Mouse (Mus musculus) gastrocnemius, postnatal 25 days (tissue): ENCODE measurements around the gene Arhgap21. TPM values are rescaled to one million over a fixed set of nuclear protein-coding genes. Genes with fewer than 3 reads are reported as not detected.

ENCODE experiments used
- DNase-seq: peaks from one replicate; pipeline ENCODE4 v3.0.0; 2022
- total RNA-seq, 2 experiments: library from RNA; stranded (reverse); gene quantifications; 1 replicate in 1 of 2; 2 replicates in 1 of 2; pipeline ENCODE4 v1.2.3; 2021

Gene Arhgap21
- total RNA-seq, 2 experiments from 2014 or later, result 24.1 to 30.2 TPM

DNA sequence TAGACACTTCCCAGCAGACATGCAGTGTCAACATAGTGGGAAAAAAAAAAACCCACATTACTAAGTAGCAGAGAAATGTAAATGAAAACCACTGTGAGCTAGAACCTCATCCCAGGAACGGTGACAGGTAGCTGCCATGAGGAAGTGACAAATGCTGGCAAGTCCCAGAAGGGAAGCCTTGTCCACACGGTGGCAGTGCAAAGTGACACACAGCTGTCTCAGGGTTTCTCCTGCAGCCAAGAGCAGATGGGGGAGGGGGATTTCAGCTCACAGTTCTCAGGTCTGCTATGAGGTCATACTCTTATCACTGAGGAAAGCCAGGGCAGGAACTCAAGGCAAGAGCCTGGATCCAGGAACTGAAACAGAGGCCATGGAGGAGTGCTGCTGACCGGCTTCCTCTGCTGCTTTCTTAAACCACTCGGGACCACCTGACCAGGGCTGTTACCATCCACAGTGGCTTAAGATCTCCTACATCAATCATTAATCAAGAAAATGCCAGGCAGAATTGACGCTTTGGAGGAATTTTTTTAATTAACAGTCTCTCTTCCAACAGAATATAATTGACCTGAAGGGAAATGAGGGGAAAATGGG lies 74.5 kb downstream of the Arhgap21 start:
- DNase-seq, result no peak

DNA sequence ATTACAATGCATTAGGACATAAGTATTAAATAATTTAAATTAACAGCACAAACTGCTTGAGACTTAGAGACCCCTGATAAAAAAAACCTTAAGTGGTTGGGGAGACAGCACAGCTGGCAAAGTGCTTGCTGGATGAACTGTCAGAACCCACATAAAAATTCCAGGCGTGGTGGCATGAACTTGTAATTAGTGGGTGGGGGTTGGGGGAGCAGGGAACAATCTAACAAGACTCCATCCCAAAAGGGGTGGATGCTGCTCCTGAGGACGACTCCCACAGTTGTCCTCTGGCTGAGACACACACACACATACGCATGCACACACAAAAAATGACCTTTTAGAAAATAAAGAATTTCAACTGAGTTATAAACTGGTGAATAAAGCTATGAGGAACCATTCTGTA lies 79.9 kb downstream of the Arhgap21 start:
- DNase-seq, result no peak

DNA sequence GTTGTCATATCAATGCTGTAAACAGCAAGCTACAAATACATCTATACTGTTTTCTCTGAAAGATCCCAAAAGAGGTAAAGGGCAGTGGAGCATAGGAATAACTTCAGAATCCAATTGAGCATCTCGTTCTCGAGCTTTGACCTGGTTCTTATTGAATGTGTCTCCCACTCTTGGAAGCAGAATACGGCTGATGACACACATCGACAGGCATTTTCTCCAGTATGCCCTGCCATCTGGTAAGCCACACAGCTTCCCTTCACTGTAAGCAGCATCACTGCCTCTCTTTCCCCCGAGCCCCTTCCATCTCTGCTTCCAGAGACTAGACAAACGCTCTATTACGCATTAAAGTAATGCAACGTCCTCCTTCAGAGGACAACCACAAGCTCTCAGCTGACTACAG lies 85.4 kb downstream of the Arhgap21 start:
- no peak for DNase-seq

DNA sequence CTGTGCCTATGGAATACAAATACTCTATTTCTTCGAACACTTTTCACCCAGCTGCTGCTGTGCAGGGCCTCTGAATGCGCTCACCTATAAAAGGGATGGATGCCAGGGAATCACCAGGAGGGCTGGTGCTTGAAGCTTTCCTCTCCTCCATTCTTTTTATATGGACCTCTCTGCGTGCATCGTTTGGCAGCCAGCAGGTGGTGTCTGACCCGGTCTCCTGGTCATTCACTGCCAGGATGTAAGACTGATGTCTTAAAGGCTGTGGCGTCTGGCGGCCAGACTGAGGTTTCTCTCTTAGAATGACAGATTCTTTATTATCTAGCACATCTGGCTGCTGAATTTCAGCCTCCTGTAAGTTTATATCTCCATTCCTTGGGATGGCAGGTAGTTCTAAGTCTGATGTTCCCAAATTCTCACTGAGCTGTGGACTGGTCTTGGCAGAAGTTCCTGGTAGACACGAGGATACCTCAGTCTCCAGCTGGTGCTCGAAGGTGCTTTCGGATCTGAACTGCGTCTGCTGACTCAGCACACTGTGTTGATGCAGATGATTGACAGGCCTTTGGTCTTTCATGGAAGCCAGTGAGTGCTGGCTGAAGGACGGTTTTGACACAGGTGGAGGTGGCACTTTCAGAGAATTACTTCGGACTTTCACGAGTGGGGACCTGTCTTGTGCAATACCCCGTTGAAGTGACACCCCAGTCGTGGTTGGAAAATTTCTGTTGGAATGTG lies 88.6 kb downstream of the Arhgap21 start:
- no peak for DNase-seq

DNA sequence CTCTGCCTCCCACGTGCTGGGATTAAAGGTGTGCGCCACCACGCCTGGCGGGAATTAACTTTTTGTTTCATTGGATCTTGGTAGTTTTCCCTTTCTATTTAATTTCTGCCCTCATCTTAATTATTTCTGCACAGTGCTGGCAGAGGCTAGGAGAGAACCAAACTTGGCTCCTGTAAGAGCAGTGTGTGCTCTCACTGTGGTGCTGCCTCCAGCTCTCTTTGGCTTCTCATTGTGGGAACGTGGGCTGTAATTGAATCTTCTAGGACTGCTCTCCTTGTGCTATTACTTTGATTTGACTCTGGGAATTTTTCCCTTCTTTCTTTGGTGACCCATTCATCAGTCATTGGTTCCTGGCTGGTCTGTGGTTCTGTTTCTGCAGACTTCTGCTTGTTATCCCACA lies 94.1 kb downstream of the Arhgap21 start:
- DNase-seq, result no peak

DNA sequence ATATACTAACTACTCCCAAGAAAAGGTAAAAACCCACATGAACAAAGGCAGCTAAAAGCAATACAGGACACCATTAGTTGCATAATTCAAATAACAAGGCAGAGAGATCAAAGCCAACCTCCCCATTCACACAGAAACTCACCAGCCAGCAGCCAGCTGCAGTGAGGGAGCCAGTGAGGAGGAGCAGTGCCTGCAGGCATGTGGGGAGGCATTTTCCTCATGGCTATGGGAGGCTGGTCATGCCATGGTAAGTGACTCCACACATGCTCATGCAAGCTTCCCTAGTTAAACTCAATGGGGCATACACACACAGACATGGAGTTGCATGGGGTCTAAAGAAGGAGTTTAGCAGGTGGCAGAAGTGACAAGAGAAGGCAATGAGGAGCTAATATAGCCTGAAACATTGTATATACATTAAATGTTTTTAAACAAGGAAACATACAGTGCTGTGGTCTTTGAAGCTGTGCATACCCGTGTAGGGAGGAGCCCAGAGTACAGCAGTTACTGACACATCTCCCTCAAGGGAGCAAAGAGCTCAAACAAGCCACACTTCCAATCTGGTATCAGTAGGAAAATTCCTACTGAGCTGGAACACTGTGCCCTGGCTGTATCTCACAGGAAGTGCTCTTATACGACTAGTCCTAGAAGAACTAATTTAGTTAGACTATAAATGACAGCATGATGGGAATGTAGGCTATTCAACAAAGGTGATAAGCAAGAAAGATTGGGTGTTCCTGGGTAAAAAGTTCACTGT lies 99.3 kb downstream of the Arhgap21 start:
- no peak for DNase-seq

DNA sequence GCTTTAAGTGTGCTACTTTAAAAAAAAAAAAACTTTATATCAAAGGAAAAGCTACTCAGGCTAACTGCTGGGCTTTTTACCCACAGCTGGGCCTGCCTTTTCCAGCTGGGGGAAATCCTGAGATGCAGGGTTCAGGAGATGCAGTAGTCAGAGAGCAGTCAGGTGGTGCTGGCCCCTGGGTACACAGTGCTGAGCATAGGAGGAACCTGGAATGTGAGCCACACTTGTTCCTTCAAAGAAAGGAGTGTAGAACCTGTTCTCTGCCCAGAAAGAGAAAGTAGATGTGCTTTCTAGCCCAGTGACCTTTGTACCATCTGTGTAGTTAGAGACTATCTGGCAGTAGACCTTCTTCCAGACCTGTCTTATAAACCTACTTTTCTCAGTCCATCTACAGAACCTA lies 100.6 kb downstream of the Arhgap21 start:
- no peak for DNase-seq

DNA sequence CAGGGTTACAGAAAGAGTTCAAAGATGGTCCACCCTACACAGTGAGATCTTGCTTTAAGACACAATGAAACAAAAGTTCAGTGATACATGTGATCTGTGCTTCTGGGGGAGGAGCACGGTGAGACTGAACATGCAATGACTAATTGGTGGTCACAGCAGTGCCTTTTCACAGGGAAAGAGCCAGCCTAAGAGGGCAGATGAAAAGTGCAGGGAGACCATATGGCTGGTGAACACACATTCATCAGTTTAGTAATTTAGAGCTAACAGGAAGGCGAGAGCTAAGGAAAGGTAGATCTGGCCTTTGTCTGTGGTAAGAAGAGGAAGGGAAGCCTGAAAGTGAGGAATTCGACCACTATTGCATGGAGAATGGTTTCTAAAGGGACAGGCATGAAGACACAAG lies 102.9 kb downstream of the Arhgap21 start:
- DNase-seq, result no peak

DNA sequence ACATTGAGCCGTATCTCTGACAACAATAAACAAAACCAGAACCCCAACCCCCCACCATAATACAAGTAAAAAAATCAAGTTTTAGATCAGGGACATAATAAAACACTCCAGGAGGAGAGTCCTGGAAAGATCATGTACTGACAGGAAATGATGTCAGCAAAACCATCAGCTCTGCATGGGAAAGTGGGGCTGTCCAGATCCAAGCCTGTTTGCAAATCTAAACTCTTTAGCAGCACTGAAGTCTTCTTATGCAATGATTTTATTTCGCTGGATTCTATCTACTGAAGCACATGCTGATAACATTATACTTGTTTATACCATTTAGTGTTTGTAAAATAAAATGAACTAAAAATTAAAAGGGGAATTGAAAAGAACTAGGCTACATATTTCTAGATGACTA lies 104.1 kb downstream of the Arhgap21 start:
- no peak for DNase-seq

DNA sequence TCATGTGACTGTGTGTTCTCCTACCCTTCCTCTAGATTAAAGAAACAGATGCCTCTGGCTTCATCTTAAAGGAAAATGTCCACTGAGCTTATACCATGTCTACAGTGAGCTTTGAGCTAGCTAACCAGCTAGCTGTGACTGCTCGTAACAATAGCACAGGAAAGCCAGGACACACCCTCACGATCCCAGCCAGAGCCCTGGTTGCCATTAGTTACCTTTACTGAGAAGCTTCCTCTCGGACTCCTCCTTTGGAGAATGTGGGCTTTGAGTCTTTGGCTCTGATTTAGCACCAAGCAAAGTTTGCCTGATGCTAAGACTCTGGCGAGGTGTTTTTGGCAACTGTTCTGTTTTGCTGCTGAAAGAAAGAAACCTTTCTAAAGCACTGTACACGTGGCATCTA lies 107.9 kb downstream of the Arhgap21 start:
- no peak for DNase-seq

DNA sequence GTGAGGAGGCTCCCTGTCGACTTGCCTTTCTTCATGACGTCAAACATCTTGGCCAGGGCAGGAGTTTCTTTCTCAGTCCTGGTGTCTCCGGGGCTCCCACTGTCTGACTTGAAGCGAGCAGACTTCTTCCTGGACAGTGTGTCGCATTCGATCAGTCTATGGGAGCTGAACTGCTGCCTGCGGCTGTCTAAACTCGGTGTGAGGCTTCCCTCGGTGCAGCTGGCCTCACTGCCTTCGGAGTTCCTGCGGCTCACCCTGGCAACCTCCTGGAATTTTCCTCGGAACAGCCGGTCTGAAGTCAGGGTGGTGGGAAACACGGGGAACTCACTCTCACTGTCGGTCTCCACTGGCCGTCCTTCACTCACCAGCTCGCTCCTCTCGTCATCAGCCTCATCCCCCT lies 119.3 kb downstream of the Arhgap21 start:
- no peak for DNase-seq

DNA sequence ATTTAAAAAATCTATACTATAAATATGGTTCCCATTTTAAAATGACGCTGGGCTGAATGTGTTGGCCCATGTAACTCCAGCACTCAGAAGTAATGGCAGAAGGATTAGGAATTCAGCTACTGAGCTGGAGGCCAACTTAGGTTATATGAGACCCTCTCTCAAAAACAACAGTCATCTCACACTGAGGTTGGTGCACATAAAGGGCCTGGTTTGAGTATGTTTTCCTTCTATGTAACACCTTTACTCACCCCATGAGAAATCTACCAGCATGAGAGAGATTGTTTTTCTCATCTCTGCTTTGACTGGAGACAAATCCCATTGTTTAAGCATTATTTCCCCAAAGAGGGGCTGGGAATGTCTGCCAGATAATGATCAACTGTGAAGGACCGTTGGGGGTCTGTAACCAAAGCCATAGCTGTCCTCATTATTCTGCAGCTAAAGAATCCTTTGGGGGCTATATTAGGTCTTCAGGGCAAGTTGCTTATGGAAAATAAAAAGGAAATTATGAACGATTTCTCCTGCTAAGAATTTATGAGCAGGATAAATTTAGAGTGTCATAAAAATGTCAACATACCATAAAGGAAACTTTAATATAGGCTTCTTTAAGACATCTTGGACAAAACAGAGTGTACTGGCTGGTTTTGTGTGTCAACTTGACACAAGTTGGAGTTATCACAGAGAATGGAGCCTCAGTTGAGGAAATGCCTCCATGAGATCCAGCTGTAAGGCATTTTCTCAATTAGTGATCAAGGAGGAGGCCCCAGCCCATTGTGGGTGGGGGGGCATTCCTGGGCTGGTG lies 136.9 kb downstream of the Arhgap21 start:
- DNase-seq, result no peak

DNA sequence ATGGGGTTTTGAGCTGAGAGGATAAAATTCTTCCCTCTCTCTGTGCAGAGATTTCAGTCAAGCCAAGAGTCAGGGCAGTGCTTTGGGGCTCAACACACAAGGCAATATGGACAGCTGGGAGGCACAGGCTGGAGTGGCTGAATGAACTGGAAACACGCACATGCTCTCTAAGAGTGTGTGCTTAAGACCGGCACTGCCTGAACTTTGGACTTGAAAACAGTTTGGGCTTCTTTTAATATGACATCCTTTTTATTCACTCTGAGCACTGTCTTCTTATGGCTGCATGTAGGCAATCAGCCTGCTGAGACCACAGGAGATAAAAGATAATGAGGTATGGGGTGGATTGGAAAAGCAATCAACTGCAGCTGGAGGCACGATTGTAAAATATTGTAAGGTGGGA lies 137.8 kb downstream of the Arhgap21 start:
- DNase-seq, result no peak

DNA sequence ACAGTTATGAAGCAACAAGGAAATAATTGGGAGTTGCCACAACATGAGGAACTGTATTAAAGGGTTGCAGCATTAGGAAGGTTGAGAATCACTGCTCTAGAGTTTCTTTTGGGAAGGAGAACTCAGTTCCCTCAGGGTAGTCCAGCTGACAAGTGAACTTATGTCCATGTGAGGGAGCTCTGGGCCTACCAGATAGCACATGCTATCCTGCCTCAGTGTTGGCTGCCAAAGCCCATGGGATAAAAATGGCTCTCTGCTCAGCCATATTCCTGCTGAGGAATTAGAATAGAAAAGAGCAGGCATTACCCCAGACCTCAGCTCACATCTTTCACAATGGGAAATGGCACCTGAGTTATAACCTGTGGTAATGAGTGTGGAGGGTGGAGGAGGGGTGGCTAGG lies 142.4 kb downstream of the Arhgap21 start:
- DNase-seq, result no peak

DNA sequence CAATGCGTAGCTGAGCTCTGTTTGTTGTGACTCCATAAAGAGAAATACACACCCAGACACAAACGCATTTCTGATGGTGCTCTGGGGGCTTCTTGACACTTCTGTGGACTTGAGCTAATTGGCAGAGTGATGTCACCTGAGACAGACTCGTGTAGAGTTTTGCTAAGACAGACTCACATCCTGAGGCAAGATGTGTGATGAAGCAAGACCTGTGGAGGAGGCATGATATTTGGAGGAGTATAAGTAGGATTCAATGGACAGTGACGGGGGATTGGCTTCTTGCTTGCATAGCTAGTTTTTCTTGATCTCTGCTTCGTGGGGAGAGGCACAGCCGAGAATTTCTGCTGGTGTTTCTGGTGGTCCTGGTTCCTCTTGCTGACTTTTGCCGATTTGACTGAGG lies 150.5 kb downstream of the Arhgap21 start:
- DNase-seq, result no peak

DNA sequence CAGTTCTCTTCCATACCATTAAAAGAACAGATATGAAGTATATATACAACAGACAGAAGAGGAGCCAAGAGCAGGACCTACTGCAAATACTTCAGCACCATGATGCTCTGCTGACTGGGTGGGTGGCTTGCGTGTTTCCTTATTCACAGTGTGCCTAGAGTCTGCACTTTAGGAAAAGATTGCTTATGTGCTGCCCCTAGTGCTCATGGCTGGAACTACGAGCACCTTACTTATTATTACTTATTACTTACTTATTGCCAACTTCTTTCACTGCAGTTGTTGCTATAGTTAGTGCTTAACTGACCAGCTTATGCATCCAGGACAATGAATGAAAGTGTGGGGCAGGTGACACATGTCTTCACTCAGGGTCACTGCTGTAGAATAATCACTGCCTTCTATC lies 154.7 kb downstream of the Arhgap21 start:
- no peak for DNase-seq

DNA sequence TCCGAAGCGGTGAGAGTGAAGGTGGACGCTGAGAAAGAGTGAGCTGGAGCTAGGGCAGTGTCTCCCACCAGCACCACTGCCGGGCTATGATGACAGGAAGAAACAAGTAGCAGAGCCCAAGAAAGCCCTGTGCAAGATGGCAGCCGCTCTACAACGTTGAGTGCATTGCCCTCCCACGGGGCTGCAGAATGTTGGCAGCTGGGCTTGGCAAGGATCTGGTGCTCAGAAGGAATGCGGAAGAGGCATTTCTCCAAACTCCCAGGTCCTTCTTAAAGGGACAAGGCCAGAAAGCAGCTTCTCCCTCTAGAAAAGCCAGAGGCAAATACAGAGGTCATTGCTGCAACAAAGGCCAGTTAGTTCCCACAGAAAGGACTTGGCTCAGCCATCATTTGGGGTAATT lies 157.2 kb downstream of the Arhgap21 start:
- no peak for DNase-seq

DNA sequence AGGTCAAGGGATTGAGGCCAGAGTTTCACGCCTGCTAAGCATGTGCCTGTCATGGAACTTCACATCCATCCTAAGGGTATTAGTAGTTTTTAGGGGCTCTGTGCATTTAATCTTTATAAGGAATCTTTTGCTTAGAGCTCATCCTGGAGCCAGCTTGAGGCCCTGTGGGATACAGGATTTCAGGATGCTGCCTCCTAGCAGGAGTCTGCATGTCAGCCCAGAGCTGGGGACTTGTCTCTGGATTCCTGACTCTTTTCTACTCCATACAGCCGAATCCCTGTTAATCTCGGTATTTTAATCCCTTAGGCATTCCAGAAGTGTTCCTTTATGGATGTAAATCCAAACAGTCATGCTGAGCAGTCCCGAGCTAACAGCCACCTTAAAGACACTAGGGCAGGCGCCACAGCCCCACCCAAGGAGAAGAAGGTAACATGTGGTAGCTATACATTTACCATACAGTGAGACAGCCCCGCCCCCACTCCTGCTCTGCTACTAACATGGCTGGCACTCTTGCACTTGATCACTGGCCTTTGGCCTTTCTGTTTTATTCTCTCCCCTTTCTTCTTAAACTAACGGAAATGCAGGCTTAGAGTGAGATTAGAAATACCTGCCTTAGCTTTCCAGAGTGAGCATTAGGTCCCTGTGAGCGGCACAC lies 167.3 kb downstream of the Arhgap21 start:
- DNase-seq, result no peak
